Mouse (Mus musculus) C2C12 (cell line): Measurements from ENCODE around the gene Rnf180.

Experiments
- CTCF ChIP-seq: IDR thresholded peaks from one replicate; pipeline ENCODE4 v1.5.1; 2011; ENCODE audit not compliant: control insufficient read depth, insufficient read depth, insufficient read length
- MAX ChIP-seq: IDR thresholded peaks from one replicate; pipeline ENCODE4 v1.6.1; 2011; ENCODE audit warnings: mild to moderate bottlenecking, control low read depth
- MYOD1 ChIP-seq: IDR thresholded peaks from one replicate; pipeline ENCODE4 v1.6.1; 2011; ENCODE audit warnings: low read depth; ENCODE audit not compliant: control insufficient read depth, insufficient read length
- MYOG ChIP-seq: IDR thresholded peaks from one replicate; pipeline ENCODE4 v1.6.1; 2011; ENCODE audit not compliant: control insufficient read depth, insufficient read length; ENCODE audit errors: extremely low read depth

DNA sequence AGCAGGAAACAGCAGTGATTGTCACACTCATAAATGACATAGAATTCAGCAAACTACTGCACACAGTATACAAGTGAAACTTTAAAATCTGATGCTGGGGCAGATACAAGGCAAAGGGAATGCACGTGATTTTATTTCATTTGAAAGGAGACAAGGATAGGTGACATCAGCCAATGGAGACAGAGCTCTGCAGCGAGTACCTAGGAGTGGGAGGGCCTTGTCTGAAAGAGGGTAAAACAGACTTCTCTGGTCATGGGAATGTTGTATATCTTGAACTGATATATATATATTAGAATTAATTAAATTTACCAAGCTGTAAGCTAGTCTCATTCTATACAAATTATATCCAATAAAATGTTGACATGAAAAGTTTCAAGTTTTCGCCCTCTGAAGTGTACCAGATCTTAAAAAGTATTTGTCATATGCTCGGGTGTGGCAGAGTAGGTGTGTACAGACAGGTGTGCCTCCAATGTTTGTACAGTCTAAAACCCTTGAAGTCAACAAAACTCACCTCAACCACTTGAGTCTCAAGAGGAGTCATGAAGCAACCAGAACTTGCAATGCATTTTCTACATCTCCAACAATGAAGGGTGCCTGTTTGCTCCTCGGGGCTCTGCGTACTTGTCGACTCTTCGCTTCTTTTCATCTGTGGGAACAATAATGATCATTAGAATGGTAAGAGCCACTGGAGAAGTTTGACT lies 24.1 kb downstream of the Rnf180 start:
- no peak for TF ChIP-seq MAX
- no peak for TF ChIP-seq CTCF
- TF ChIP-seq MYOD1 = no peak
- no peak for TF ChIP-seq MYOG
